Mouse (Mus musculus) cortical plate, adult 2 months (tissue): ENCODE measurements around the gene Ssmem1.

Experiments
- CTCF ChIP-seq: fragments of 200-500 bp; IDR thresholded peaks from 2 replicates; pipeline ENCODE4 v1.5.1; 2011; ENCODE audit warnings: mild to moderate bottlenecking, control low read depth, low read length; ENCODE audit not compliant: insufficient read depth; ENCODE audit errors: extremely low read depth
- POLR2A ChIP-seq: fragments of 200-500 bp; IDR thresholded peaks from 2 replicates; pipeline ENCODE4 v1.6.1; 2011; ENCODE audit warnings: mild to moderate bottlenecking, low read length, control low read depth; ENCODE audit not compliant: insufficient read depth; ENCODE audit errors: extremely low read depth

GRCm38 (mm10) chr6:30461755-30462344 lies 47.8 kb upstream of the Ssmem1 start:
- TF ChIP-seq CTCF (no peak), POLR2A (no peak)
